Mouse (Mus musculus) forebrain, embryonic 14.5 days (tissue): ENCODE data around the gene Ccdc28a. TPM values are rescaled to one million over a fixed set of nuclear protein-coding genes. Genes with fewer than 3 reads are reported as not detected.
A peak's percentile ranks its signal among the peaks of the same experiment; 100 is the strongest.

Source experiments
- ATAC-seq: fragments of 200-750 bp; cut with Nextera tagmentation; 2 replicates; pipeline ENCODE4 v1.8.0; 2017; ENCODE audit warnings: mild to moderate bottlenecking, moderate library complexity
- DNase-seq: peaks from one replicate; pipeline ENCODE4 v3.0.0-alpha.2; 2015; ENCODE audit warnings: low spot score
- H3K27ac ChIP-seq: fragments of 300-500 bp; sonication (generic); 2 replicates; pipeline ENCODE4 v1.5.1; 2014; ENCODE audit warnings: low read depth, mild to moderate bottlenecking, control low read depth, low read length, moderate library complexity
- H3K27me3 ChIP-seq: fragments of 300-500 bp; sonication (generic); replicated peaks from 2 replicates; pipeline ENCODE4 v1.6.1; 2014; ENCODE audit warnings: low read length, control low read depth, mixed read lengths; ENCODE audit not compliant: control insufficient read depth, insufficient read depth
- H3K36me3 ChIP-seq: fragments of 300-500 bp; sonication (generic); 2 replicates; pipeline ENCODE4 v1.6.1; 2014; ENCODE audit warnings: low read length, control low read depth; ENCODE audit not compliant: control insufficient read depth, insufficient read depth
- H3K4me1 ChIP-seq: fragments of 300-500 bp; sonication (generic); 2 replicates; pipeline ENCODE4 v1.6.1; 2014; ENCODE audit warnings: antibody characterized with exemption, low read length, control low read depth; ENCODE audit not compliant: control insufficient read depth, insufficient read depth
- H3K4me2 ChIP-seq: fragments of 300-500 bp; sonication (generic); 2 replicates; pipeline ENCODE4 v1.6.1; 2014; ENCODE audit warnings: mild to moderate bottlenecking, control low read depth, low read length
- H3K4me3 ChIP-seq: fragments of 300-500 bp; sonication (generic); 2 replicates; pipeline ENCODE4 v1.5.1; 2014; ENCODE audit warnings: low read depth, low read length, control low read depth
- H3K9ac ChIP-seq: fragments of 300-500 bp; sonication (generic); 2 replicates; pipeline ENCODE4 v1.6.1; 2014; ENCODE audit warnings: mild to moderate bottlenecking, low read length, control low read depth, moderate library complexity
- H3K9me3 ChIP-seq: fragments of 300-500 bp; sonication (generic); replicated peaks from 2 replicates; pipeline ENCODE4 v1.6.1; 2016; ENCODE audit warnings: low read length, control low read depth, mixed read lengths; ENCODE audit not compliant: control insufficient read depth
- WGBS: fragments of 180-500 bp; shearing (Covaris S2); extraction: QIAGEN DNeasy Blood & Tissue Kit; methylation state at CpG from one replicate; pipeline ENCODE4 v1.1.7; 2014; 5-methylcytosine and 5-hydroxymethylcytosine counted together
- polyA plus RNA-seq: library from polyadenylated mRNA; unstranded; fragments of >200 nt; fragmentation: Nextera tagmentation; extraction: Ambion mirVana; gene quantifications from 2 replicates; pipeline ENCODE4 v1.2.1, GENCODE M21; 2014

Gene Ccdc28a
- polyA plus RNA-seq, 1 experiment from 2014 or later: 10.3 TPM

DNA sequence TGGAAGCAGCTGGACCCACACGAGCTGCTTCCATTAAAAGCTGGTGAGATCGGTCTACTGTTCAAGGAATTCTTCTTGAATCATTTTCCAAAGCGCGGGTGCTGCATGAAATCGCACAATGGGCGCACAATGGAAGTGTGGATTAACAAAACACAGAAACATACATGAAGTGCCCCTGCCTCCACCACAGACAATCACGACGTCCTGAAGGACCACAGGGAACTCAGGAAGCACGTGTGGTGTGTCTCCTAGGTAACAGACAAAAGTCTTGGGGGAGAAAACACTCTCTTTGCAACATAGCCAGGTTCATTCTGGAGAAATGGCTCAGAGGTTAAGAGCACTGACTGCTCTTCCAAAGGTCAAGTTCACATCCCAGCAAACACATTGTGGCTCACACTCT, 34.1 kb downstream of the Ccdc28a start:
- H3K4me1 ChIP-seq: no peaks in the 10 kb centered on the region
- H3K9ac ChIP-seq: no peak overlapping the region
- H3K4me2 ChIP-seq: no peak overlapping the region
- DNase-seq: no peak
- ATAC-seq: no peak
- no peaks in the 10 kb centered on the region for H3K36me3 ChIP-seq
- 62% methylated on average over 9 of the region's 9 CpGs for WGBS
- no peak overlapping the region for H3K4me3 ChIP-seq
- no peaks in the 10 kb centered on the region for H3K9me3 ChIP-seq
- no peak overlapping the region for H3K27ac ChIP-seq
- no peaks in the 10 kb centered on the region for H3K27me3 ChIP-seq

DNA sequence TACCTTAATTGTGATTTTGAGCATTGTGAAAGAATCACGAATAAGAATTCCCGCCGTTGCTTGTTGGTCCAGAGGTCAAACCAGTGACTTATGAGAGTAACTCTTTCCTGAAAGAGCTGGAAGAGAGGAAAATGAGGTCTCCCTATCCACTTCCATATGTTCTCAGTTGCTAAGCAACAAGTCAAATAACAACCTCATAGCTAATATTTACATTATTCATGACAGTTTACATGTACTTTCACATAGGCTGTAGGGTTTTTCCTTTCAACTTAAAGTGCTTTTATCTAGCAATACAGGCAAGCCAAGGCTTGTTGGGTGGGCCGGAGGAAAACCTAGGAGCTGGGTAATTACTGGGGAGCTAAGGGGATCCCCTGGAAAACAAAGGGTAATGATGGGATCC, 34.9 kb downstream of the Ccdc28a start:
- H3K9me3 ChIP-seq: no peaks in the 10 kb centered on the region
- no peaks in the 10 kb centered on the region for H3K4me1 ChIP-seq
- H3K9ac ChIP-seq: no peak overlapping the region
- DNase-seq: no peak
- H3K4me3 ChIP-seq: no peak overlapping the region
- no peak overlapping the region for H3K27ac ChIP-seq
- H3K4me2 ChIP-seq: no peak overlapping the region
- WGBS: 91% methylated on average over 4 of the region's 4 CpGs
- H3K36me3 ChIP-seq: no peaks in the 10 kb centered on the region
- ATAC-seq: no peak
- H3K27me3 ChIP-seq: no peaks in the 10 kb centered on the region

DNA sequence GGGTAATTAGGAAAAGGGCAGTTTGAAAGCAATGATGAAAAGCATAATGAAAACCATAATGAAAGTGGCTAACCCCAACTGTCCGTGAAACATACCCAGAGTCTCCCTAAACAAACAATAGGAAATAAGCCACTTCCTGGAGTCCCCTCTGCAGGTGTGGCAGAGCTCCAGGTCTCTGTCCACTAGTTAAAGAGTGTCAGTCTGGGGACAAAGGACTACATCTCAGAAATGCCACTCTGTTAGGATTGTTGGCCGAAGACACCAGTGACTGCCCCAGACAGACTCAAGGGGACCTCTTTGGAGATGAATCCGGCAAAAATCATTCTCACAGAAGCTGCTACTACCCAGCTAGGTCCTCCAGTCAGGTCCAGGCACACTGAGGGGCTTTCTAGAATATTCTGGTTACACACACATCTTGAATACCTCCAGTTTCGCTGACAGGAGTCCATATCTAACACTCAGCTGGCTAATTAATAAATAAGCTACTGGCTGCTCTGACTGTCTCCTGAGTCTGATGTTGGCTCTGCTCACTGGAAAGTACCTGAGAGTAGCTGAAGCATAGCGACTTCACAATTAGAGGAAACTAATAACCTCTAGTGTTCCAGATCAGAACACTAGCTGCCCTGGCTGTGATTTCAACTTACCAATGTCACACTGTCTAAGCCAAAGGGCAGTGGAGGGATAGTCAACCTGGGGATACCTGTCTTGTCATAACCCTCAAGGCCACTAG, 36.3 kb downstream of the Ccdc28a start:
- H3K4me3 ChIP-seq: no peak overlapping the region
- H3K9ac ChIP-seq: no peak overlapping the region
- no peak for DNase-seq
- ATAC-seq: no peak
- H3K27me3 ChIP-seq: no peaks in the 10 kb centered on the region
- WGBS: 80% methylated on average over 5 of the region's 5 CpGs
- no peaks in the 10 kb centered on the region for H3K4me1 ChIP-seq
- H3K27ac ChIP-seq: no peak overlapping the region
- no peaks in the 10 kb centered on the region for H3K36me3 ChIP-seq
- H3K9me3 ChIP-seq: no peaks in the 10 kb centered on the region
- H3K4me2 ChIP-seq: no peak overlapping the region

DNA sequence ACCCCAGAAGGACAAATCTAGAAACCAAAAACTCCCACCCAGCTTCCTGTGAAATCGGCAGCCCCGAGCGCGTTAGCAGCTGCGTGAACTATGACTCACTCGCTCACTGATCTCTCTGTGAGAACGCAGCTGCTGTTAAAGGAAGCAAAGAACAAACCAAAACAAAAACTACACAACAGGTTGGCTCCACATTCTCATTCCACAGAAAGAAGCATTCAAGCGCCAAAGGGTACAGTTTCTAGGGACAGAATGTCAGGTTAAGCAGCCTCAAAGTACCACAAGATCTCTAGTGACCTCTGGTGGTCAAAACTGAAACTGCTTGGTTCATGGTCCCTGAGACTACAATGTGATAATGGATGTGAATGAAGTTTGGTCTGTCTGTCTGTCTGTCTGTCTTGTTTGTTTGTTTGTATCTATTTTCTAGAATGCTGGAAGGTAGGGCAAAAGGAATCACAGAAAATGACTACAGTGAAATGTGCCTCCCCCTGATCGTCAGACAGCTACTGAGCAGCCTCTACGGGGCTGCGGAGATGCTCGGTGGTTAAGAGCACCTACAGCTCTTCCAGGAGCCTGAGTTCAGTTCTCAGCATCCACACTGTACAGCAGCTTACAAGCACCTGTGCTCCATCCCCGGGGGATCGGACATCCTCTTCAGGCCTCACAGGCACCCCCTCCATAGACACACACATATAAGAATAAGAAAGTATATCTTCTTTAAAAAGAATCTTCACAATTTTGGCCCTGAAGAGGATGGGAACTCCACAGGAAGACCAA, 37.4 kb downstream of the Ccdc28a start:
- H3K9ac ChIP-seq: no peak overlapping the region
- H3K4me3 ChIP-seq: no peak overlapping the region
- H3K27me3 ChIP-seq: no peaks in the 10 kb centered on the region
- ATAC-seq (peak; percentile 81), DNase-seq (peak; percentile 88)
- H3K9me3 ChIP-seq: no peaks in the 10 kb centered on the region
- WGBS: 59% methylated on average over 14 of the region's 14 CpGs
- no peaks in the 10 kb centered on the region for H3K36me3 ChIP-seq
- H3K27ac ChIP-seq: no peak overlapping the region
- peak overlapping the region; percentile 30; the same call in 1 of the 2 replicates for H3K4me2 ChIP-seq
- H3K4me1 ChIP-seq: no peaks in the 10 kb centered on the region

DNA sequence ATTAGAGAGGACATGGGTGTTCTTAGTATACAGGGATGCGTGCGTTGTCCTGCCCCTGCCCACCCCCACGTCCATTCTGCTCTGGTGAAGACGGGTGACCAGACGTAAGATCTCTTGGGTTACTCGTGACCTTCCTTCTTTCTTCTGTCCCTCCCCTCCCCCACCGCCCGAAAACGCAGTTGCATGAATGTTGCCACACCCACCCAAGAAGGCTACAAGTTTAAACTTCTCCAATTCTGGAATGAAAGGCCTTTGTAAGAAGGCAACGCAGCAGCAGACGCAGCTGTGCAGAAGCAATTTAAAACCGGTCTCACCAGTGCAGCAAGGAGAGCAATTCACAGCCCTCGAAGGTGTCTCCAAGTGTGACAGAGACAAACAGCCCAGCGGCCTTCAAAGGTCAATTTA, 40.1 kb downstream of the Ccdc28a start:
- no peak for ATAC-seq
- no peak for DNase-seq

DNA sequence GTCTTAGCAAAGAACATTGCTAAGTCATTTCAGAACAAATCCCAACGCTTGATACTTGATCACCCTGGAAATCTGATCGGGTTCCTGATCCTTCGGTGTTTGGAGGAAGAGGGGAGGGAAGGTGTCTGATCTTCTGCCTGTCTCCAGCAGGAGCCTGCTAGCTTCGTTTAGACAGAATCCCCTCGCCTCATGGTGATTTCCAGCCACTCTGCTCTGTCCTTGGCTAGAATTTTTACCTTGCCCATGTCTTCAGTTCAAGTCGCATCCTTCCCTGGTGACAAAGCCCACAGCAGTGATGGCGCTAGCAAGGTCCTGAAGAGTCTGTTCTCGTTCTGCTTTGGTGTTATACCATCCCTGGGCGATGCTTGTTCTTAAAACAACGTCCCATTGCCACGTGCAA, 40.6 kb downstream of the Ccdc28a start:
- Histone ChIP-seq H3K27ac (no peak overlapping the region), H3K36me3 (no peaks in the 10 kb centered on the region), H3K9ac (no peak overlapping the region), H3K4me3 (no peak overlapping the region), H3K27me3 (no peaks in the 10 kb centered on the region), H3K4me2 (no peak overlapping the region), H3K9me3 (no peaks in the 10 kb centered on the region), H3K4me1 (no peaks in the 10 kb centered on the region)
- no peak for DNase-seq
- WGBS: 90% methylated on average over 11 of the region's 11 CpGs
- ATAC-seq: no peak

More for the DNA sequence above, 40.1 kb downstream of the Ccdc28a start:
- Histone ChIP-seq H3K4me3 (no peak overlapping the region), H3K27ac (no peak overlapping the region), H3K9me3 (no peaks in the 10 kb centered on the region), H3K4me2 (no peak overlapping the region), H3K27me3 (no peaks in the 10 kb centered on the region), H3K9ac (no peak overlapping the region), H3K4me1 (no peaks in the 10 kb centered on the region), H3K36me3 (no peaks in the 10 kb centered on the region)
- WGBS: 74% methylated on average over 14 of the region's 14 CpGs

DNA sequence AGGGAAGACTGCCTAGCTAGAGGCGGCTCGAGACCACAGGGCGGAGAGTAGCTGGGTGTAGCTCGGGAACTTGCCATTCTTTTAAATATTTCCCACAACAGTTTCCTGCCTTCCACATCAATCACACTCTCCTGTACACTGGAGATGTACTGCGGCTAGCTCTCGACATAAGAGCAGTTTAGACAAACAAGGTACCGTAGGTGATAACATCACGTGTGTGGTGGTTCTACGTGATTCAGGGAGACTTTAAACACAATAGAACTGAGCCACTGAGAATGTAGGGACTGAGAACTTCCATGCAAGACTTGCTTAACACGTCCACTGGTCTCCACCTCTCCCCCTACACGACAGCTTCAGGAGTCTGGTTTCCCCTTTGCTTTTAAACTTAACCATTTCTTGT, 41.6 kb downstream of the Ccdc28a start:
- Histone ChIP-seq H3K27me3 (no peaks in the 10 kb centered on the region), H3K4me2 (no peak overlapping the region), H3K36me3 (no peaks in the 10 kb centered on the region), H3K9me3 (no peaks in the 10 kb centered on the region), H3K4me3 (no peak overlapping the region), H3K9ac (no peak overlapping the region), H3K4me1 (no peaks in the 10 kb centered on the region), H3K27ac (no peak overlapping the region)
- ATAC-seq (no peak), DNase-seq (no peak)
- WGBS: 82% methylated on average over 11 of the region's 11 CpGs

DNA sequence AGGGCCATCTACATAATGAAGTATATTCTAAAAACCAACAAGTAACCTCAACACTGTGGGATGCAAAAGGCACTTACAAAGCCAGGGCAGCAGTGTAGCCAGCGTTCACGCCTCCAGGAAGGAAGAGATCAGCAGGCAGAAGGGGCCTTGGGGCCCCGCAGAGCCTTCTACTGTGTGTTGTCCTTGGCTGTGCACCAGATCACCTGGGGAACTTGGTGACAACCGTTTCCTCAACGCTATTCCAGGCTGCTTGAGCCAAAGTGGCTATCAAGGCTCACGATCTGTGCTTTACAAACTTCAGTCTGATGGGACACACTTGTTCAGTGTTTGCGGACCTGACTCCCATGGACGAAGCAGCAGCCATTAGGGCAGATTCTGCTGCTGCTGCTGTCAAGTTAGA, 43.1 kb downstream of the Ccdc28a start:
- H3K4me3 ChIP-seq: no peak overlapping the region

DNA sequence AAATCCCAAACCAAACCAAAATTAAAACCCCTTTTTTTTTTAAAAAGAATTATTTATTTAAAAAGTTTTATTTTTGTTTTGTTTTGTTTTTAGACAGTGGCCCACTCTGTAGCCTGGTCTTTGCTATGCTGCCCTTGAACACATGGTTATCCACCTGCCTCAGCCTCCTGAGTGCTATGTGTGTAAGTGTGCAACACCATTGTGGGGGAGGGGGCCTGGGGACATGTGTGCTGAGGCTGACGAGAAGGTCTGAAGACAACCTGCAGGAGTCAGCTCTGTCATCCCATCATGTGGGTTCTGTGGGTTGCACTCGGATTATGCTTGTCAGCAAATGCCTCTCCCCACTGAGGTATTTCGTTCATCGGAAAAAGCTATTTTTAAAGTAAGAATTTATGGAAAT, 45.3 kb downstream of the Ccdc28a start:
- Histone ChIP-seq H3K4me2 (no peak overlapping the region), H3K9me3 (no peaks in the 10 kb centered on the region), H3K36me3 (no peaks in the 10 kb centered on the region), H3K27ac (no peak overlapping the region), H3K9ac (no peak overlapping the region), H3K4me3 (no peak overlapping the region), H3K4me1 (no peaks in the 10 kb centered on the region), H3K27me3 (no peaks in the 10 kb centered on the region)
- ATAC-seq: no peak
- 87% methylated on average over 4 of the region's 4 CpGs for WGBS
- DNase-seq: no peak

More for the DNA sequence above, 43.1 kb downstream of the Ccdc28a start:
- Histone ChIP-seq H3K4me2 (no peak overlapping the region), H3K27ac (no peak overlapping the region), H3K27me3 (no peaks in the 10 kb centered on the region), H3K36me3 (no peaks in the 10 kb centered on the region), H3K4me1 (no peaks in the 10 kb centered on the region), H3K9ac (no peak overlapping the region), H3K9me3 (no peaks in the 10 kb centered on the region)
- no peak for DNase-seq
- 85% methylated on average over 8 of the region's 8 CpGs for WGBS
- ATAC-seq: no peak
